Mouse (Mus musculus): Measurements from ENCODE around the gene Tmem26.
A peak's percentile ranks its signal among the peaks of the same experiment; 100 is the strongest.

The Tmem26 gene

GRCm38 (mm10) chr10:68750921-68751320 lies 27.5 kb downstream of the Tmem26 start:
- no peak for DNase-seq (ENCODE audit: low read depth)

GRCm38 (mm10) chr10:68759238-68759637 lies 35.8 kb downstream of the Tmem26 start:
- peak; percentile 36 for DNase-seq (ENCODE audit: low read depth)

DNA sequence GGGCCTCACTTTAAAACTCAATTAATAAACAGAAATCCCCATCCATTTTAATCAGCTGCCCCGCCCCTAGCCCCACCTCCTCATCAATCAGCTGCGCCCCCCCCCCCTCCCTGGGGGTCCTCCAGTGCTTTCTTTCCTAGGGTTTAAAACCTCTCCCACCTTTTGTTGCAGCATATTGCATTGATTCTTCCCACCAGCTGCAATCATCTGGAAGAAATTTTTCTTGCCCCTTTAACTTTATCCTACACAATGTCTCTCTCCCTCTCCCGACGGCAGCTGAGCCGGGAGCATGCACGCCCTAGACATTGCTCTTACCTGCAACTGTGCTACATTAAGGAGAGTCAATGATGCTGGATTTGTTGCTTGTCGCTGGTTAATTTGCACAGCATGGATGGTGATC lies 36.3 kb downstream of the Tmem26 start:
- DNase-seq (ENCODE audit: low read depth), result no peak

DNA sequence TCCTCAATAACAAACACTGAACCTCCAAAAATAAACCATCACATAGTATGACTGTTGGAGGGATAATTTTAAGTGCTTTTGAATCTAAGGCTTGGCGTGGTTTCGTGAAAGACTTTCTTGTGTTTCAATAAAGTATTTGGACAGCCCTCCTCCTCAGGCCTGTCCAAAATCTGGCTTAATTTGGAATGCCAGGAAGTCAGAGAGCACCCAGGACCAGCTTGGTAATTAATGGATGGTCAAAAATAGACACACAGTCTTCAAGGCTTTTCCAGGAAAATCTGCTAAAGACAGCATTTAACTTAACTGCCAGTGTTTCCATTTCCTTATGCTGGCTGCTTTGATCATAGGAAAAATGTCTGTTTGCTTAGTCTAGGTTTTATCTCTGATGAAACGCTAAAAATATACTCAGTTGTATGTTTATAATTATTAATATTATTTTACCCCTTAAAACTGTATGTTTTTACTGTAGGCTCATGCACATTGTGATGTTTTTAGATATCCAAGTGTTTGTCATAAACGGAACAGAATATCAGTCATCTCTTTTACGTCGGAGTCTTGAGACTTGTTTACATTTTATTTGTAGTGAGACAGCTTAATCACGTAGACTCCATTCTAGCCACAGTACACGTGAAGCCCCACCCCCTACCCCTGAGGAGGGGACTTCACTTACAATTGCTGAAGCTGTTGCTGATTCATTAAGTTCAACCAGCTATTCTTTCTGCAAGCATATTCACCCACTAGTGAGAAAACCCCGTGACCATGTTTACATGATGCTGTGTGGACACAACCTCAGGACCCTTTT lies 57.8 kb downstream of the Tmem26 start:
- peak; percentile 6 for DNase-seq (ENCODE audit: low read depth)

DNA sequence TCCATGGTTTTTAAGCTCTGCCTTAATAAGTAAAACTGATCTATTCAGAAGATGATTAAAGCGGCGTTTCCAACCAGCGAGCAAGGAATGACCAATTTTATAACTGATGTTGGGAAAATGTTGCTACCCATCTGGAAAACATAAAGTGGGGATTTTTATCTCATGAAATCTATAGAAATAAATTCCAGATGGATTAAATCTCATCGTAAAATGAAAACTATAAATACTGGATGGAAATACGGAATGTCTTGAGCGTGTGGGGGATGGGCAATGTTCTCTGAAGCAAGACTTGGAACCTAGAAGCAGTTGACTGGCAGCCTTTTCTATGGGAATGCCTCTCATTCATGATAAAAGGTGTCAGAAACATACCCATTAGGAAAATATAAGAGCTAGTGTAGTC lies 59.3 kb downstream of the Tmem26 start:
- DNase-seq (ENCODE audit: low read depth), result no peak

GRCm38 (mm10) chr10:68783856-68784255 lies 60.4 kb downstream of the Tmem26 start:
- DNase-seq (ENCODE audit: low read depth), result no peak

GRCm38 (mm10) chr10:68784463-68784862 lies 61.0 kb downstream of the Tmem26 start:
- DNase-seq (ENCODE audit: low read depth), result no peak

DNA sequence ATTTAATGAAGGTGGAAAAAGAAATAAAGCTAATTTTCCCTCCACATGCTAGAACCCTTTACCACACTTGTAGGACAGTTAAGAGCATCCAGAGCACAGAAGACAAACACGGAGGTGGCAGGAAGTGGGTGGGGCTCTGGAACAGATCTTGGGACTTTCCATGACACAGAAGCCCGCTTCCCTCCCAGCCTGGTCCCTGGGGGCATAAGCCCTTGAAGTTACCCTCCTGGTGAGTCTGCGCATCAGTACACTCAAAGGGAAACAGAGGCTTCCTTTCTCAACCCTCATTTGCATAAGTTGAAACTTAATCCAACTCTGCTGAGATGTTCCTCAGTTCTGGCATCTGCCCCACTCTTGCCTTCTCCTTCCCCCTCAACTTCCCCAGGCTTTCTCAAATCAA lies 72.0 kb downstream of the Tmem26 start:
- DNase-seq (ENCODE audit: low read depth), result peak; percentile 66

DNA sequence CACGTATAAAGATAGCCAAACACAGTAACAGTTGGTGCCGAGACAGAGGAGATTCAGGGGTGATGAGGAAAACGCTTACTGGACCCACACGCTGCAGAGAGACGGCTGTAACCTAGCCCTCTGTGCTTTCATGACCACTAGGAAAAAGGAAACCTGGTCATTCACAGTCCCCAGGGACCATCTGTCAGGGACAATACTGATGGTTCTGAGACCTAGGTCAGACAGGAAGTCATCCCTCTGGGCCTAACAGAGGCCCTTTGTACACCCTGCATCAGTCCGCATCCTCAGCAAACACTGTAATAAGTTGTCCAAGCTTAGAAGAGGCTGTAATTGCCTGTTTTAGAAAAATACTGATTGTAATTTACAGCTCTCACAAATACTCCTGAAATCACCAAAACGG lies 76.4 kb downstream of the Tmem26 start:
- no peak for DNase-seq (ENCODE audit: low read depth)

DNA sequence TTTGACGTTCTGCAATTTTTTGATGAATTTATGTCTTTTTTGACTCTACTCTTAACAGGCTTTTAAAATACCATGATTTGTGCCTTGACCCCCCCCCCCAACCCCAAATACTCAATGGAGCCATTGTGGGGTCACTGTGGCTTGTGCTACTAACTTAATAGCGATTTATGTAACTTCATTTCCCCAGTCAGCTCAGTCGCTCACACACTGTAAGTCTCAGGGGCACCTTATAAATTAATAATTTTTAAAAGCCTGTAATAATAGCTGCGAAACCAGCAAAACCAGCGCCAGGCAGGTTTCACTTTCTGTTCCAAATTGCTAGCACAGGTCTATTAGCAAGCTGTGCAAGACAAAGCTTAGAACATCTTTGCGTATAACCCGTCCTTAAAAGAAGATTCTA lies 76.9 kb downstream of the Tmem26 start:
- no peak for DNase-seq (ENCODE audit: low read depth)

DNA sequence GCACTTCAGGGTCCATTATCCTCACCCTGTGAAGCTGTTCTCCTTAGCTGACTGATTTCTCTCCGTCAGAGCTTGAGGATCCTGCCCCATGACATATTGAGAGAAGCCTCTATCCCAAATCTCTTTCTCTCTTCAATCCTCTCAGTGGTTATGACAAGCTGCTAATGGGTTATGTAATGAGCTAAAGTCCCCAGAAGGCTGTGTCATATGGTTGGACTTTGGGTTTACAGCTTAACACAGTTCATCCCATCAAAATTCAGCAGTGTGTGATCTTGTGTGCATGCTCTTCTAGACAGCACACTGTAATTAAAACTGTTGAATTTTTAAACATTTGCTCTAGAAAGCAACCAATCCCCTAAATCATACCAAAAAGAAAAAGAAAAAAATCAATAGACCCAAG lies 82.9 kb downstream of the Tmem26 start:
- no peak for DNase-seq (ENCODE audit: low read depth)

GRCm38 (mm10) chr10:68810958-68811357 lies 87.5 kb downstream of the Tmem26 start:
- DNase-seq (ENCODE audit: low read depth), result peak; percentile 7

DNA sequence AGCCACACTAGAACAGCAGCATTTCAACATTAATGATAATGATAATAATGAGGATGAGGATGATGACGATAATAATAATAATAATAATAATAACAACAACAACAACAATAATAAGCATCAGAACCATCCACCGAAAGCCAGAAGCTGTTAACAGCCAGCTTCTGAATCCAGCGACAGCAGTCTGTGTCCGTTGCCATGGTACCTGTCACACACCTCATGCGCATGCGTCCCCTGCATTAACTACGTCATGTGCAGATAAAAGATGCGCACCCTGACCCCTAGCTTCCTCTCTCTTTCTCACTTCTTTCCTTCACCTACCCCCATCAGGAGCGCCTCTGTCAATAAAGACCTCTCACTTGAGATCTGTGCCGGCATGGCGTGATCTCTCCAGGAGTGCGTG lies 89.3 kb downstream of the Tmem26 start:
- DNase-seq (ENCODE audit: low read depth), result no peak

DNA sequence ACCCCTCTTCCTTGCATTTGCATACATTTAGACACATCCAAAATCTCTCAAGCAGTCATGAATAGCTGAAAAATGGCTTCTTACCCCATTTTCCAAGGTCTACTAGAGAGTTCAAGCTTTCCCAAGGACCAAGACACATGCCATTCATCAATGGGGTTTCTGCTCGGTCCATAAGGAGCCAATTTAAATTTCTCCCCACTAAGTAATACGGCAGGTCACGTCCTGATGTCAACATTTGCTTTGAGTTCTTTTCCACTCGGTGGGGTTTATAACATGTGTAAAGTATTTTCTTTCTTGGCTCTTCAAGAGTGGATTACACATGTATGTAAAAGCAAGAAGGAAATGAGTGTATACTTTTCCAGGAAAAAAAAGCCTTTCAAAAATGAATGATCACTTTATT lies 93.8 kb downstream of the Tmem26 start:
- DNase-seq (ENCODE audit: low read depth), result no peak

DNA sequence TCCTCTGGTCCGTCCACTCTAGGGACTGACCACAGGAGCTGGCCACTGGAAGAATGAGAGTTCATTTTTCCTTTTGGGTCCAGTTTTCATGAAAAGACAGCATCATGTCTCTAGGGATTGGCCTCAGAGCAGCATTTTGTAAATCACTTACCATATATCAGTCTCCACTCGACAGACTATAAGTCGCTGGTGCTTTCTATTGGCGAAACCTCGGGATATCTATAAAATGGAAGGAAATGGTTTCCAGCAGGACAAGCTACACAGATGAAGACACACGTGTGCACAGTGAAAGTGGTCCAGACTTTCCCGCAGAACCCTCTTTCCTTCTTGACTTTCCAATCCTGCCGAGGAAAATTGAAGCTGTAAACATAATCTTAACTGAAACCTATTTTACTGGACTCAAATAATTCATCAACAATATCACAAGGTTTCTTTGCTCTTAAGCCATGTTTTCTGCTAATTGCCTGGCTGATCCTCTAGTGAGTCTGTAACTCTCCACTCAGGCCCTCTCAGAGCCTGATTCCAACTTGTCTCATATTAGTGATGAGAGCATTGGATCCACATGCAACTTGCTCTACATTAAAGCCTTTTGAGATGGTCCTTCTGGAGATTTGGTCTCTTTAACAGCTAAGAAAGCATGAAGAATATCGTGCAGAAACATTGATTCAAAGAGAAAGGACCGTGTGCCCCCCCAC lies 94.8 kb downstream of the Tmem26 start:
- DNase-seq (ENCODE audit: low read depth), result no peak

GRCm38 (mm10) chr10:68824519-68824918 lies 101.1 kb downstream of the Tmem26 start:
- DNase-seq (ENCODE audit: low read depth), result no peak
